Mouse (Mus musculus) midbrain, embryonic 12.5 days (tissue): ENCODE data around the gene Ppdpf. TPM values are rescaled to one million over a fixed set of nuclear protein-coding genes. Genes with fewer than 3 reads are reported as not detected.

Experiments
- ATAC-seq: fragments of 200-750 bp; cut with Nextera tagmentation; 2 replicates; pipeline ENCODE4 v1.8.0; 2017; ENCODE audit warnings: low read depth, moderate TSS enrichment, moderate library complexity; ENCODE audit not compliant: low FRiP score
- H3K27ac ChIP-seq: fragments of 300-500 bp; sonication (generic); replicated peaks from 2 replicates; pipeline ENCODE4 v1.5.1; 2016; ENCODE audit warnings: mild to moderate bottlenecking
- H3K27me3 ChIP-seq: fragments of 300-500 bp; sonication (generic); 2 replicates; pipeline ENCODE4 v1.6.1; 2016; ENCODE audit warnings: mild to moderate bottlenecking
- H3K36me3 ChIP-seq: fragments of 300-500 bp; sonication (generic); 2 replicates; pipeline ENCODE4 v1.6.1; 2016
- H3K4me1 ChIP-seq: fragments of 300-500 bp; sonication (generic); 2 replicates; pipeline ENCODE4 v1.6.1; 2016
- H3K4me2 ChIP-seq: fragments of 300-500 bp; sonication (generic); replicated peaks from 2 replicates; pipeline ENCODE4 v1.6.1; 2016; ENCODE audit warnings: mild to moderate bottlenecking, moderate library complexity
- H3K4me3 ChIP-seq: fragments of 300-500 bp; sonication (generic); 2 replicates; pipeline ENCODE4 v1.5.1; 2016; ENCODE audit warnings: mild to moderate bottlenecking
- H3K9ac ChIP-seq: fragments of 300-500 bp; sonication (generic); replicated peaks from 2 replicates; pipeline ENCODE4 v1.6.1; 2016; ENCODE audit warnings: mild to moderate bottlenecking, moderate library complexity
- H3K9me3 ChIP-seq: fragments of 300-500 bp; sonication (generic); 2 replicates; pipeline ENCODE4 v1.6.1; 2016; ENCODE audit warnings: mild to moderate bottlenecking
- WGBS: fragments of 180-500 bp; shearing (Covaris S2); methylation state at CpG from one replicate; pipeline ENCODE4 v1.1.7; 2016; 5-methylcytosine and 5-hydroxymethylcytosine counted together
- polyA plus RNA-seq: library from polyadenylated mRNA; unstranded; fragments of >200 nt; fragmentation: Nextera tagmentation; extraction: Ambion mirVana; gene quantifications from 2 replicates; pipeline ENCODE4 v1.2.1, GENCODE M21; 2016

Ppdpf gene
- polyA plus RNA-seq, 1 experiment from 2014 or later = 462 TPM

- Histone ChIP-seq H3K4me3 (no peak within 1 kb of the TSS), H3K4me2 (no peak within 1 kb of the TSS), H3K9me3 (no peaks in the 10 kb centered on the region), H3K9ac (no peak within 1 kb of the TSS), H3K27me3 (no peaks in the 10 kb centered on the region), H3K4me1 (no peaks in the 10 kb centered on the region), H3K27ac (no peak within 1 kb of the TSS), H3K36me3 (no peaks in the 10 kb centered on the region)
- WGBS = 84% methylated on average over 3 of the region's 3 CpGs
- ATAC-seq = no peak
Measured at GRCm38 (mm10) chr2:181202422-181202821, 15.4 kb downstream of the Ppdpf start, which contains the start of gene Ptk6. Gene Ptk6 (minus strand): TSS chr2:181202789.

GRCm38 (mm10) chr2:181202886-181203285, 15.8 kb downstream of the Ppdpf start:
- Histone ChIP-seq H3K27me3 (no peaks in the 10 kb centered on the region), H3K27ac (no peak overlapping the region), H3K36me3 (no peaks in the 10 kb centered on the region), H3K4me3 (no peak overlapping the region), H3K9ac (no peak overlapping the region), H3K4me1 (no peaks in the 10 kb centered on the region), H3K4me2 (no peak overlapping the region), H3K9me3 (no peaks in the 10 kb centered on the region)
- no peak for ATAC-seq
- 86% methylated on average over 6 of the region's 6 CpGs for WGBS

GRCm38 (mm10) chr2:181205678-181206077, 18.6 kb downstream of the Ppdpf start:
- H3K27ac ChIP-seq = no peak overlapping the region
- WGBS = 88% methylated on average over 5 of the region's 5 CpGs
- H3K9ac ChIP-seq = no peak overlapping the region
- no peak overlapping the region for H3K4me3 ChIP-seq
- H3K4me1 ChIP-seq = no peaks in the 10 kb centered on the region
- H3K36me3 ChIP-seq = no peaks in the 10 kb centered on the region
- H3K9me3 ChIP-seq = no peaks in the 10 kb centered on the region
- no peak overlapping the region for H3K4me2 ChIP-seq
- peaks cover 5% of the 10 kb centered on the region; the same call in 1 of the 2 replicates for H3K27me3 ChIP-seq
- ATAC-seq = no peak

GRCm38 (mm10) chr2:181206118-181206517, 19.1 kb downstream of the Ppdpf start:
- no peak overlapping the region for H3K4me2 ChIP-seq
- no peak overlapping the region for H3K9ac ChIP-seq
- peaks cover 8% of the 10 kb centered on the region for H3K27me3 ChIP-seq
- H3K4me1 ChIP-seq = no peaks in the 10 kb centered on the region
- H3K36me3 ChIP-seq = no peaks in the 10 kb centered on the region
- ATAC-seq = no peak
- WGBS = 84% methylated on average over 9 of the region's 9 CpGs
- no peak overlapping the region for H3K27ac ChIP-seq
- no peaks in the 10 kb centered on the region for H3K9me3 ChIP-seq
- H3K4me3 ChIP-seq = no peak overlapping the region

- peaks cover 43% of the 10 kb centered on the region for H3K27me3 ChIP-seq
- peaks cover 11% of the 10 kb centered on the region for H3K4me1 ChIP-seq
- H3K9me3 ChIP-seq = no peaks in the 10 kb centered on the region
- peak overlapping the region; percentile 31 for H3K4me3 ChIP-seq
- H3K4me2 ChIP-seq = peak overlapping the region; percentile 48
- WGBS = 4% methylated on average over 34 of the region's 34 CpGs
- H3K27ac ChIP-seq = no peak overlapping the region
- H3K36me3 ChIP-seq = no peaks in the 10 kb centered on the region
- peak overlapping the region; percentile 20 for H3K9ac ChIP-seq
- no peak for ATAC-seq
Measured at GRCm38 (mm10) chr2:181212389-181213020, 25.5 kb downstream of the Ppdpf start.

GRCm38 (mm10) chr2:181213021-181213445, 26.0 kb downstream of the Ppdpf start, which contains the start of gene Srms:
Gene Srms (minus strand): TSS chr2:181213185.
- under 1% methylated on average over 17 of the region's 17 CpGs for WGBS
- ATAC-seq = no peak
- peak within 1 kb of the TSS; percentile 31 for H3K4me3 ChIP-seq
- peaks cover 11% of the 10 kb centered on the region for H3K4me1 ChIP-seq
- no peaks in the 10 kb centered on the region for H3K36me3 ChIP-seq
- no peak within 1 kb of the TSS for H3K27ac ChIP-seq
- no peaks in the 10 kb centered on the region for H3K9me3 ChIP-seq
- H3K4me2 ChIP-seq = peak within 1 kb of the TSS; percentile 48
- peak within 1 kb of the TSS; percentile 20 for H3K9ac ChIP-seq
- peaks cover 43% of the 10 kb centered on the region for H3K27me3 ChIP-seq

- H3K27ac ChIP-seq = no peak overlapping the region
- H3K4me3 ChIP-seq = no peak overlapping the region
- 93% methylated on average over 6 of the region's 6 CpGs for WGBS
- no peak overlapping the region for H3K9ac ChIP-seq
- no peaks in the 10 kb centered on the region for H3K36me3 ChIP-seq
- no peaks in the 10 kb centered on the region for H3K9me3 ChIP-seq
- H3K27me3 ChIP-seq = peaks cover 53% of the 10 kb centered on the region
- peaks cover 22% of the 10 kb centered on the region for H3K4me1 ChIP-seq
- no peak overlapping the region for H3K4me2 ChIP-seq
- no peak for ATAC-seq
Measured at GRCm38 (mm10) chr2:181216037-181216436, 29.0 kb downstream of the Ppdpf start.

GRCm38 (mm10) chr2:181218881-181219485, 31.9 kb downstream of the Ppdpf start:
- Histone ChIP-seq H3K4me3 (no peak overlapping the region), H3K9ac (no peak overlapping the region), H3K4me1 (peaks cover 12% of the 10 kb centered on the region), H3K27ac (no peak overlapping the region), H3K27me3 (peaks cover 29% of the 10 kb centered on the region), H3K36me3 (no peaks in the 10 kb centered on the region), H3K4me2 (peak overlapping the region; percentile 57; the same call in 1 of the 2 replicates), H3K9me3 (no peaks in the 10 kb centered on the region)
- ATAC-seq = no peak
- WGBS = 56% methylated on average over 5 of the region's 5 CpGs

GRCm38 (mm10) chr2:181219538-181220216, 32.6 kb downstream of the Ppdpf start, which contains the start of gene Fndc11:
Gene Fndc11 (plus strand): TSS chr2:181220013.
- H3K9ac ChIP-seq = peak within 1 kb of the TSS; percentile 8; the same call in 1 of the 2 replicates
- peaks cover 23% of the 10 kb centered on the region for H3K27me3 ChIP-seq
- H3K9me3 ChIP-seq = no peaks in the 10 kb centered on the region
- H3K4me3 ChIP-seq = peak within 1 kb of the TSS; percentile 23
- H3K36me3 ChIP-seq = no peaks in the 10 kb centered on the region
- H3K4me1 ChIP-seq = peaks cover 12% of the 10 kb centered on the region
- no peak within 1 kb of the TSS for H3K27ac ChIP-seq
- 5% methylated on average over 25 of the region's 25 CpGs for WGBS
- peak; percentile 66; the same call in 1 of the 2 replicates for ATAC-seq
- H3K4me2 ChIP-seq = peak within 1 kb of the TSS; percentile 57

- Histone ChIP-seq H3K4me1 (peaks cover 12% of the 10 kb centered on the region), H3K9ac (no peak overlapping the region), H3K27me3 (peaks cover 23% of the 10 kb centered on the region), H3K4me3 (peak overlapping the region; percentile 23; the same call in 1 of the 2 replicates), H3K9me3 (no peaks in the 10 kb centered on the region), H3K4me2 (peak overlapping the region; percentile 57), H3K36me3 (no peaks in the 10 kb centered on the region), H3K27ac (no peak overlapping the region)
- no peak for ATAC-seq
- 34% methylated on average over 2 of the region's 2 CpGs for WGBS
Measured at GRCm38 (mm10) chr2:181220361-181220760, 33.3 kb downstream of the Ppdpf start.

- H3K9ac ChIP-seq = no peak overlapping the region
- H3K36me3 ChIP-seq = no peaks in the 10 kb centered on the region
- ATAC-seq = no peak
- H3K9me3 ChIP-seq = no peaks in the 10 kb centered on the region
- peaks cover 10% of the 10 kb centered on the region for H3K27me3 ChIP-seq
- H3K4me3 ChIP-seq = no peak overlapping the region
- peaks cover 4% of the 10 kb centered on the region for H3K4me1 ChIP-seq
- no peak overlapping the region for H3K4me2 ChIP-seq
- no peak overlapping the region for H3K27ac ChIP-seq
- 82% methylated on average over 2 of the region's 2 CpGs for WGBS
Measured at GRCm38 (mm10) chr2:181224994-181225393, 37.9 kb downstream of the Ppdpf start.

GRCm38 (mm10) chr2:181227122-181227521, 40.1 kb downstream of the Ppdpf start:
- 90% methylated on average over 3 of the region's 3 CpGs for WGBS
- Histone ChIP-seq H3K9ac (no peak overlapping the region), H3K27me3 (no peaks in the 10 kb centered on the region; the same call in 1 of the 2 replicates)

More at GRCm38 (mm10) chr2:181227122-181227521, 40.1 kb downstream of the Ppdpf start:
- ATAC-seq = no peak
- H3K9me3 ChIP-seq = no peaks in the 10 kb centered on the region
- H3K4me3 ChIP-seq = no peak overlapping the region
- H3K4me1 ChIP-seq = no peaks in the 10 kb centered on the region
- no peaks in the 10 kb centered on the region for H3K36me3 ChIP-seq
- H3K4me2 ChIP-seq = no peak overlapping the region
- H3K27ac ChIP-seq = no peak overlapping the region
